Mouse (Mus musculus): ENCODE results near the gene Slc44a1. TPM values are rescaled to one million over a fixed set of nuclear protein-coding genes. Genes with fewer than 3 reads are reported as not detected.

Gene Slc44a1
- polyA plus RNA-seq, 1 experiment from 2014 or later, result 51.5 TPM

- DNase-seq, result no peak
- H3K27me3 ChIP-seq (ENCODE audit: insufficient read depth, low read length), result no peaks in the 10 kb centered on the region
- H3K9me3 ChIP-seq (ENCODE audit: low read depth, low read length), result no peaks in the 10 kb centered on the region
- no peak for ATAC-seq (ENCODE audit: insufficient read depth)
- no peaks in the 10 kb centered on the region for H3K36me3 ChIP-seq (ENCODE audit: insufficient read depth)
- H3K27ac ChIP-seq (ENCODE audit: low read depth), result no peak overlapping the region
- H3K9ac ChIP-seq, result no peak overlapping the region
- TF ChIP-seq CTCF (IDR thresholded peaks at IDR 0.05; ENCODE audit: low read depth), result no peak
- no peak overlapping the region for H3K4me3 ChIP-seq (ENCODE audit: low read depth, low read length)
- H3K4me1 ChIP-seq (ENCODE audit: insufficient read depth), result peaks cover 4% of the 10 kb centered on the region; the same call in 1 of the 2 replicates
- H3K4me2 ChIP-seq, result no peak overlapping the region
Measured at GRCm38 (mm10) chr4:53474109-53474508, 33.9 kb downstream of the Slc44a1 start.

DNA sequence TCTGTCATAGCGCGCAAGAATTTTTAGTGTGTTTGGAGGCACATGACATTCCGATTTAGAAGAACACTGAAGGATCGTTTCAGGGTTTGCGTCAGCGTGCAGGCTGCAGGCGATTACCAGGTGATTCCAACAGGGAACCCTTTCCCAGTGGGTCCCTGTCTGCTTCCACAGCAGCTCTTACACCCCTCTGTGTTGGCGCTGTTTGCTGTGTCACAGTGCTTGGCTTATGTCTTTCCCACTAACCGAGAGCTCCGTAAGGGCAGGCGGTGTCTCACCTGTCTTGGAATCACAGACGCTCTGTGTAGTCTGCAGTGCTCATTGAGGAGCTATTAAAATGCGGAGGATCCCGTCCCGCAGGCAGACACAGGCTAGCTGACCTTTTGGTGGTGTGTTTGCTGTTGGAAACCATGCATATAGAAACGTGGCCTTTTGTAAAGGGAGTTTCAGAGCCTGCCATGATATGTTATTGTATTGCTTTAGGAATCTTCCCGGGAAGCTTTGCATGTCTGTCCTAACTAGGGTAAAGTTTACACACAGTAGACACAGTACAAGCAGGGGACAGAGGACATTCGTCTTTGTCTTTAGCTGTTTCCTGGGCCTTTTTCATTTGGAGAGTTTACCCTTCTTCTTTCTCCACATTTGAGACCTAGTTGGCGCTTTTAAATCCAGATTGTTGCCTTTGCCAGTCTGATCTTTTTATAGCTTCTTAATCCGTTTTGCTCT is 35.2 kb downstream of the Slc44a1 start:
- no peak overlapping the region for H3K27ac ChIP-seq (ENCODE audit: low read depth)
- no peak for DNase-seq
- no peak for TF ChIP-seq CTCF (IDR thresholded peaks at IDR 0.05; ENCODE audit: low read depth)
- 68% methylated on average over 20 of the region's 20 CpGs for WGBS
- no peaks in the 10 kb centered on the region for H3K9me3 ChIP-seq (ENCODE audit: low read depth, low read length)
- H3K4me2 ChIP-seq, result no peak overlapping the region
- H3K36me3 ChIP-seq (ENCODE audit: insufficient read depth), result no peaks in the 10 kb centered on the region
- ATAC-seq (ENCODE audit: insufficient read depth), result no peak
- no peak overlapping the region for H3K4me3 ChIP-seq (ENCODE audit: low read depth, low read length)
- H3K4me1 ChIP-seq (ENCODE audit: insufficient read depth), result peaks cover 4% of the 10 kb centered on the region; the same call in 1 of the 2 replicates
- no peak overlapping the region for H3K9ac ChIP-seq
- no peaks in the 10 kb centered on the region for H3K27me3 ChIP-seq (ENCODE audit: insufficient read depth, low read length)

DNA sequence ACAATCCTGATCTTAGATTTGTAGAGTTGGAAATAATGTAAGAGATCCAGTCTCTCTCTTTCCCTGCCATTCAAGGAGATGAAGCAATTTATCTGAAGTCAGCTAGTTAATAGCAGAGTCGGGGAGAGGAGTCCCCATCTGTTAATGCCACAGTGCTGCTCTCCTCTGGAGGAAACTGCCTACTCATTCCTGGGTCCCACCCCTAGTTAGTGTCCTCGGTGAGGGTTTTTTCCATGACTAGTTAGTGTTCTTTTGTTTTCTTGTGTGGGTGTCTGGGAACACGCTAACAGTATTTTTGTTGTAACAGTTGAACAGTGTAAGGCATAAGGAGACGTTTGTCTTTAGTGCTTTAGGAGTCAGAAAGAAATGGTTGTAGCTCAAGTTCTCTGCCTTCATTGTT is 38.4 kb downstream of the Slc44a1 start:
- no peak overlapping the region for H3K4me2 ChIP-seq
- H3K4me1 ChIP-seq (ENCODE audit: insufficient read depth), result peaks cover 4% of the 10 kb centered on the region; the same call in 1 of the 2 replicates
- no peak overlapping the region for H3K27ac ChIP-seq (ENCODE audit: low read depth)
- H3K4me3 ChIP-seq (ENCODE audit: low read depth, low read length), result no peak overlapping the region
- H3K27me3 ChIP-seq (ENCODE audit: insufficient read depth, low read length), result no peaks in the 10 kb centered on the region
- TF ChIP-seq CTCF (IDR thresholded peaks at IDR 0.05; ENCODE audit: low read depth), result no peak
- H3K9ac ChIP-seq, result no peak overlapping the region
- WGBS, result 72% methylated on average over 4 of the region's 4 CpGs
- no peak for DNase-seq
- no peak for ATAC-seq (ENCODE audit: insufficient read depth)
- no peaks in the 10 kb centered on the region for H3K36me3 ChIP-seq (ENCODE audit: insufficient read depth)
- H3K9me3 ChIP-seq (ENCODE audit: low read depth, low read length), result no peaks in the 10 kb centered on the region

- H3K4me1 ChIP-seq (ENCODE audit: insufficient read depth), result peaks cover 9% of the 10 kb centered on the region
- 0 out of 2 replicates have a peak, but pooled peaks cover 4% of the 10 kb centered on the region for H3K36me3 ChIP-seq (ENCODE audit: insufficient read depth)
- H3K4me3 ChIP-seq (ENCODE audit: low read depth, low read length), result no peak overlapping the region
- DNase-seq (peak; percentile 50), ATAC-seq (ENCODE audit: insufficient read depth) (peak; percentile 66; the same call in 1 of the 2 replicates)
- H3K9ac ChIP-seq, result no peak overlapping the region
- no peak for TF ChIP-seq CTCF (IDR thresholded peaks at IDR 0.05; ENCODE audit: low read depth)
- H3K27ac ChIP-seq (ENCODE audit: low read depth), result no peak overlapping the region
- H3K27me3 ChIP-seq (ENCODE audit: insufficient read depth, low read length), result no peaks in the 10 kb centered on the region
- no peak overlapping the region for H3K4me2 ChIP-seq
- 44% methylated on average over 12 of the region's 12 CpGs for WGBS
- no peaks in the 10 kb centered on the region for H3K9me3 ChIP-seq (ENCODE audit: low read depth, low read length)
Measured at GRCm38 (mm10) chr4:53487216-53488188, 47.3 kb downstream of the Slc44a1 start.

GRCm38 (mm10) chr4:53488803-53489202 is 48.6 kb downstream of the Slc44a1 start:
- ATAC-seq (ENCODE audit: insufficient read depth) (no peak), DNase-seq (peak; percentile 46)
- TF ChIP-seq CTCF (IDR thresholded peaks at IDR 0.05; ENCODE audit: low read depth), result no peak
- Histone ChIP-seq H3K9me3 (ENCODE audit: low read depth, low read length) (no peaks in the 10 kb centered on the region), H3K27me3 (ENCODE audit: insufficient read depth, low read length) (no peaks in the 10 kb centered on the region), H3K27ac (ENCODE audit: low read depth) (no peak overlapping the region), H3K4me1 (ENCODE audit: insufficient read depth) (peaks cover 9% of the 10 kb centered on the region), H3K4me3 (ENCODE audit: low read depth, low read length) (no peak overlapping the region), H3K36me3 (ENCODE audit: insufficient read depth) (0 out of 2 replicates have a peak, but pooled peaks cover 4% of the 10 kb centered on the region), H3K9ac (no peak overlapping the region), H3K4me2 (no peak overlapping the region)
- WGBS, result 60% methylated on average over 5 of the region's 5 CpGs

GRCm38 (mm10) chr4:53490371-53490770 is 50.2 kb downstream of the Slc44a1 start:
- H3K27me3 ChIP-seq (ENCODE audit: insufficient read depth, low read length), result no peaks in the 10 kb centered on the region
- 87% methylated on average over 7 of the region's 7 CpGs for WGBS
- no peak overlapping the region for H3K27ac ChIP-seq (ENCODE audit: low read depth)
- no peak for TF ChIP-seq CTCF (IDR thresholded peaks at IDR 0.05; ENCODE audit: low read depth)
- 0 out of 2 replicates have a peak, but pooled peaks cover 4% of the 10 kb centered on the region for H3K36me3 ChIP-seq (ENCODE audit: insufficient read depth)
- H3K4me2 ChIP-seq, result no peak overlapping the region
- H3K4me3 ChIP-seq (ENCODE audit: low read depth, low read length), result no peak overlapping the region
- H3K4me1 ChIP-seq (ENCODE audit: insufficient read depth), result peaks cover 9% of the 10 kb centered on the region
- DNase-seq (no peak), ATAC-seq (ENCODE audit: insufficient read depth) (no peak)
- H3K9me3 ChIP-seq (ENCODE audit: low read depth, low read length), result no peaks in the 10 kb centered on the region
- H3K9ac ChIP-seq, result no peak overlapping the region

DNA sequence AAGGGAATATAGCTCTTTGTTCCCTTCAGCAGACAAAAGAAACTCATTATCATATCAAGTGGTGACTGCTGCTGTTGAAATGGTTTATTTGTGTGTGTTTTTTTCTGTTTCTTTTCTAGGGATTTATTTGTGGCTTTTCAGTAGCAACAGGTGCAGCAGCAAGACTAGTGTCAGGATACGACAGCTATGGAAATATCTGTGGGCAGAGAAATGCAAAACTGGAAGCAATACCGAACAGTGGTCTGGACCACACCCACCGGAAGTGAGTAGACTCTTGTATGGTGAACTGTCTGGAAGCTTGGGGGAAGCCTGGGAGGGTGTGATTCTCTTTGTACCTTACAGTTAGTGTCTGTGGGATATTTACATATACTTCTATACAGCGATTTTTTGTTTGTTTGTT is 51.1 kb downstream of the Slc44a1 start:
- H3K9me3 ChIP-seq (ENCODE audit: low read depth, low read length), result no peaks in the 10 kb centered on the region
- H3K27me3 ChIP-seq (ENCODE audit: insufficient read depth, low read length), result no peaks in the 10 kb centered on the region
- H3K4me1 ChIP-seq (ENCODE audit: insufficient read depth), result peaks cover 9% of the 10 kb centered on the region
- ATAC-seq (ENCODE audit: insufficient read depth) (no peak), DNase-seq (no peak)
- H3K27ac ChIP-seq (ENCODE audit: low read depth), result no peak overlapping the region
- H3K4me2 ChIP-seq, result no peak overlapping the region
- WGBS, result 75% methylated on average over 4 of the region's 4 CpGs
- TF ChIP-seq CTCF (IDR thresholded peaks at IDR 0.05; ENCODE audit: low read depth), result no peak
- H3K36me3 ChIP-seq (ENCODE audit: insufficient read depth), result 0 out of 2 replicates have a peak, but pooled peaks cover 4% of the 10 kb centered on the region
- no peak overlapping the region for H3K9ac ChIP-seq
- H3K4me3 ChIP-seq (ENCODE audit: low read depth, low read length), result no peak overlapping the region
